Mouse (Mus musculus) lung, adult 2 months (tissue): ENCODE measurements around the gene Gm30191.

Source experiments
- CTCF ChIP-seq: fragments of 200-500 bp; IDR thresholded peaks from 2 replicates; pipeline ENCODE4 v1.5.1; 2011; ENCODE audit warnings: mild to moderate bottlenecking, low read length, control low read depth; ENCODE audit not compliant: insufficient read depth
- POLR2A ChIP-seq: fragments of 200-500 bp; IDR thresholded peaks from 2 replicates; pipeline ENCODE4 v1.6.1; 2011; ENCODE audit warnings: low read depth, mild to moderate bottlenecking, control low read depth, low read length, borderline replicate concordance; ENCODE audit errors: extremely low read depth

DNA sequence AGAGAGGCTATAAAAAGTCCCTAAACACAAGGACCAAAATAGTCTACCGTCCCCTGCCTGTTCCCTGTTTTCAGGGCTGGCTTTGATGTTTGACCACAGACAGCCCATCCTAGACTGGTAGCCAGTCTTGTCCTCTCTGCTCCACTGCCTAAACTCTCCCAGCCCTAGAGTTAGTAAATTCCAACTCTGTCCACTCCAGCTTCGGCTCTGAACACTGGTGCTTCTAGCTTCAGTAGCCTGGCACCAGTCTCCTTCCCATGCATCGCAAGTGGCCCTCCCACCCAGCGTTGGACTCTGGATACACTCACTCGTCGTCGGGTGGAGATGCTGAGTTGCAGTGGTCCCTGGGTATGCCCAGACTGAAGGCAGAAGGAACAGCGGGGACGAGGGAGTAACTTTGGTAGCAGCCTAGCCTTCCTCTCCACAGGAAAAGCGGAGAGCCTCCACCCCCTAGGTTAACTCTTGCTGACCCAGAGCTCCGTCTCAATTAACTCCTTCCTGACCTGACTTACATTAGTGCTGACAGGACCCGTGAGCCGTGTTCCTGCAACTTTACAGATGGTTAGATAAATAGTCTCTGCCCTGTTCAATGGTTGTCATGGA is 7.1 kb downstream of the Gm30191 start, which contains the start of gene Grrp1:
- TF ChIP-seq CTCF (no peak), POLR2A (peak; percentile 97; the same call in 1 of the 2 replicates)
